In genomic region chr6:124683591-124684417, GRCm38 (mm10) we compare ENCODE assay signal across 8 mouse cellular contexts. TPM values are rescaled to one million over a fixed set of nuclear protein-coding genes. Genes with fewer than 3 reads are reported as not detected.
DNase-seq lines count a peak whose midpoint lies in the region; ATAC-seq and TF ChIP-seq lines count a peak whose summit lies in the region.

No protein-coding gene starts in this region.

- no peak for TF ChIP-seq RAD21 in CH12.LX (IDR thresholded peaks at IDR 0.05; ENCODE audit: low read depth, low read length)

- H3K4me1 ChIP-seq in CH12.LX (ENCODE audit: control insufficient read depth in 1 of 2, insufficient read depth in 2 of 2) = peaks cover 16 to 66% of the 10 kb centered on the region in 2 experiments
- H3K4me1 ChIP-seq in stomach, embryonic 14.5 days (ENCODE audit: control insufficient read depth, insufficient read depth, low read length) = no peaks in the 10 kb centered on the region

- peak; percentile 66 for TF ChIP-seq EP300 in CH12.LX (IDR thresholded peaks at IDR 0.05; ENCODE audit: low read length)

- H3K36me3 ChIP-seq in CH12.LX (replicated peaks in 1 of 2; ENCODE audit: control insufficient read depth in 1 of 2, insufficient read depth in 1 of 2, low read length in 1 of 2) = peaks cover 0 to 38% of the 10 kb centered on the region in 2 experiments
- H3K36me3 ChIP-seq in stomach, embryonic 14.5 days (ENCODE audit: control insufficient read depth, insufficient read depth, low read length) = no peaks in the 10 kb centered on the region

- peaks cover 6% of the 10 kb centered on the region for H3K79me2 ChIP-seq in CH12.LX (replicated peaks; ENCODE audit: control insufficient read depth, extremely low read depth, insufficient read depth, poor library complexity, severe bottlenecking)

- H3K27ac ChIP-seq in CH12.LX (ENCODE audit: insufficient read depth, low read depth) = peak overlapping the region; percentile 97
- no peak overlapping the region for H3K27ac ChIP-seq in stomach, embryonic 14.5 days (ENCODE audit: low read length)

- 71% methylated on average over 14 of the region's 14 CpGs for WGBS in stomach, embryonic 14.5 days

- intact Hi-C loops in heart, postnatal 10 days (cut with DNase I) = no loop called here

- no peaks in the 10 kb centered on the region for H3K9me3 ChIP-seq in CH12.LX (replicated peaks; ENCODE audit: low read length)
- H3K9me3 ChIP-seq in stomach, embryonic 14.5 days (ENCODE audit: control insufficient read depth, low read depth, low read length) = no peaks in the 10 kb centered on the region

- no peak for TF ChIP-seq CTCF in CH12.LX (conservative IDR thresholded peaks at IDR 0.05 in 1 of 2, IDR thresholded peaks at IDR 0.05 in 1 of 2; ENCODE audit: low read depth in 2 of 2, low read length in 2 of 2)

- peak overlapping the region; percentile 60 for H3K9ac ChIP-seq in CH12.LX (ENCODE audit: insufficient read depth, low read depth)
- no peak overlapping the region for H3K9ac ChIP-seq in stomach, embryonic 14.5 days (replicated peaks; ENCODE audit: low read depth, low read length)

- dilution Hi-C loops in CH12.LX (cut with MboI; ENCODE audit: extremely low pct_ligation_motif_present, extremely low pct_unique_long_range_greater_than_20kb, low sequenced_read_pairs) = no loop called here

- ATAC-seq in erythroblast, adult 5-6 weeks (replicated peaks; ENCODE audit: low FRiP score, poor library complexity, severe bottlenecking) = peak; percentile 51
- ATAC-seq in stomach, embryonic 14.5 days (ENCODE audit: insufficient number of reproducible peaks, insufficient read depth, low FRiP score, low read depth) = peak; percentile 62

- peak overlapping the region; percentile 2 to 25 (median 15) for H3K4me3 ChIP-seq in CH12.LX (replicated peaks in 1 of 3; ENCODE audit: low read depth in 2 of 3, low read length in 2 of 3, poor library complexity in 1 of 3)
- no peak overlapping the region for H3K4me3 ChIP-seq in stomach, embryonic 14.5 days (ENCODE audit: low read depth, low read length)

- peak overlapping the region; percentile 96 for H3K4me2 ChIP-seq in CH12.LX (ENCODE audit: insufficient read depth, low read depth, poor library complexity, severe bottlenecking)
- no peak overlapping the region for H3K4me2 ChIP-seq in stomach, embryonic 14.5 days (replicated peaks; ENCODE audit: low read depth, low read length)

- in situ Hi-C loops in CH12.LX (cut with MboI; ENCODE audit: low pct_ligation_motif_present, low pct_unique_long_range_greater_than_20kb, low sequenced_read_pairs) = no loop called here

- peak; percentile 43 to 53 for DNase-seq in frontal cortex, postnatal 36 days (ENCODE audit: low spot score in 2 of 2)
- no peak for DNase-seq in frontal cortex, postnatal 25 days (ENCODE audit: low spot score in 2 of 2)
- peak; percentile 86 for DNase-seq in CH12.LX (ENCODE audit: extremely low read depth)
- peak; percentile 56 to 75 for DNase-seq in kidney, postnatal 4 days
- no peak for DNase-seq in spleen, postnatal 14 days (ENCODE audit: low spot score in 2 of 2)
- no peak for DNase-seq in heart, postnatal 10 days

- peak; percentile 31; the same call in 1 of the 2 replicates for TF ChIP-seq POLR2A in CH12.LX (IDR thresholded peaks at IDR 0.05; ENCODE audit: low read depth, low read length)

- no peaks in the 10 kb centered on the region for H3K27me3 ChIP-seq in CH12.LX (replicated peaks)
- no peaks in the 10 kb centered on the region for H3K27me3 ChIP-seq in stomach, embryonic 14.5 days (ENCODE audit: control insufficient read depth, insufficient read depth, low read length)

TF ChIP-seq in CH12.LX, 34 proteins besides CTCF, POLR2A, EP300 and RAD21:
- TF ChIP-seq USF2 (conservative IDR thresholded peaks at IDR 0.05; ENCODE audit: low read depth, low read length) (no peak), SMC3 (IDR thresholded peaks at IDR 0.05; ENCODE audit: low read depth, low read length) (no peak), ETS1 (conservative IDR thresholded peaks at IDR 0.05; ENCODE audit: low read depth, low read length) (peak; percentile 61), HCFC1 (IDR thresholded peaks at IDR 0.05; ENCODE audit: low read depth, low read length) (no peak), CHD2 (IDR thresholded peaks at IDR 0.05; ENCODE audit: low read length) (no peak), CHD1 (IDR thresholded peaks at IDR 0.05; ENCODE audit: low read depth, low read length) (no peak), RCOR1 (conservative IDR thresholded peaks at IDR 0.05; ENCODE audit: low read depth, low read length) (no peak; the same call in 1 of the 2 replicates), MYC (IDR thresholded peaks at IDR 0.05; ENCODE audit: low read depth, low read length) (peak; percentile 51), IRF4 (IDR thresholded peaks at IDR 0.05; ENCODE audit: low read depth, low read length) (peak; percentile 62; the same call in 1 of the 2 replicates), KAT2A (IDR thresholded peaks at IDR 0.05; ENCODE audit: insufficient replicate concordance, low read length) (no peak), PAX5 (IDR thresholded peaks at IDR 0.05; ENCODE audit: low read length) (no peak), JUN (IDR thresholded peaks at IDR 0.05; ENCODE audit: insufficient read depth, low read depth, low read length) (peak; percentile 76), JUND (conservative IDR thresholded peaks at IDR 0.05; ENCODE audit: low read depth, low read length) (peak; percentile 73), ELF1 (IDR thresholded peaks at IDR 0.05; ENCODE audit: low read depth, low read length) (no peak), TBP (conservative IDR thresholded peaks at IDR 0.05; ENCODE audit: low read depth, low read length) (peak; percentile 14; the same call in 1 of the 2 replicates), MXI1 (IDR thresholded peaks at IDR 0.05; ENCODE audit: low read depth, low read length) (no peak), ZNF384 (IDR thresholded peaks at IDR 0.05; ENCODE audit: low read depth, low read length) (peak; percentile 84), E2F4 (IDR thresholded peaks at IDR 0.05; ENCODE audit: insufficient replicate concordance, low read depth, low read length) (no peak), BHLHE40 (IDR thresholded peaks at IDR 0.05; ENCODE audit: low read depth, low read length) (peak; percentile 98), MAFK (IDR thresholded peaks at IDR 0.05; ENCODE audit: insufficient replicate concordance, low read length) (0 out of 2 replicates have a peak, but pooled peaks have one; percentile 8), UBTF (IDR thresholded peaks at IDR 0.05; ENCODE audit: low read depth, low read length) (no peak), ZKSCAN1 (IDR thresholded peaks at IDR 0.05; ENCODE audit: borderline replicate concordance, low read depth, low read length) (no peak), MEF2A (IDR thresholded peaks at IDR 0.05; ENCODE audit: borderline replicate concordance, low read depth, low read length) (0 out of 2 replicates have a peak, but pooled peaks have one; percentile 38), TCF12 (IDR thresholded peaks at IDR 0.05; ENCODE audit: low read depth, low read length) (0 out of 2 replicates have a peak, but pooled peaks have one; percentile 49)
TF ChIP-seq in CH12.LX: peak in this region for 11.

RNA-seq across cellular contexts. Expression of gene Lpcat3, which starts 21.0 kb away (rescaled TPM):
- 52.9 and 53.4 TPM in 2 replicates for total RNA-seq in CH12.LX (2012; rRNA removed)
- 68.0 and 77.0 TPM in 2 replicates for total RNA-seq in CH12.LX (2014; rRNA removed)
- 86.9 and 113 TPM in 2 replicates for polyA plus RNA-seq in CH12.LX (2012; ENCODE audit: insufficient read length, low read depth)
- 118 and 141 TPM in 2 replicates for total RNA-seq in erythroblast, adult 5-6 weeks (2015; ENCODE audit: low replicate concordance)
- 81.5 and 135 TPM in 2 replicates for total RNA-seq in erythroblast, adult 5-6 weeks (2017; ENCODE audit: low replicate concordance)
- 58.6 and 60.0 TPM in 2 replicates for polyA plus RNA-seq in stomach, embryonic 14.5 days (2014; fragmentation: Nextera tagmentation; extraction: Ambion mirVana)
- 10 to 100 TPM; 56.5 to 68.8 TPM for total RNA-seq in heart, postnatal 10 days (2021)

RNA-seq across cellular contexts. Expression of gene Emg1, which starts 28.2 kb away (rescaled TPM):
- total RNA-seq in CH12.LX (2012; rRNA removed) (352 and 439 TPM in 2 replicates), CH12.LX (2014; rRNA removed) (481 and 498 TPM in 2 replicates)
- polyA plus RNA-seq in CH12.LX (2012; ENCODE audit: insufficient read length, low read depth) = 301 and 408 TPM in 2 replicates
- total RNA-seq in erythroblast, adult 5-6 weeks (2015; ENCODE audit: low replicate concordance) = 65.1 and 66.0 TPM in 2 replicates
- total RNA-seq in erythroblast, adult 5-6 weeks (2017; ENCODE audit: low replicate concordance) = 35.8 and 37.2 TPM in 2 replicates
- 201 and 205 TPM in 2 replicates for polyA plus RNA-seq in stomach, embryonic 14.5 days (2014; fragmentation: Nextera tagmentation; extraction: Ambion mirVana)
- total RNA-seq in heart, postnatal 10 days (2021) = 10 to 100 TPM; 64.2 to 66.4 TPM

RNA-seq across cellular contexts. Expression of gene Phb2, which starts 28.3 kb away (rescaled TPM):
- total RNA-seq in CH12.LX (2012; rRNA removed) = 440 and 578 TPM in 2 replicates
- 380 and 405 TPM in 2 replicates for total RNA-seq in CH12.LX (2014; rRNA removed)
- 623 and 694 TPM in 2 replicates for polyA plus RNA-seq in CH12.LX (2012; ENCODE audit: insufficient read length, low read depth)
- total RNA-seq in erythroblast, adult 5-6 weeks (2015; ENCODE audit: low replicate concordance) = 44.2 and 79.4 TPM in 2 replicates
- 70.3 and 70.7 TPM in 2 replicates for total RNA-seq in erythroblast, adult 5-6 weeks (2017; ENCODE audit: low replicate concordance)
- polyA plus RNA-seq in stomach, embryonic 14.5 days (2014; fragmentation: Nextera tagmentation; extraction: Ambion mirVana) = 290 and 305 TPM in 2 replicates
- total RNA-seq in heart, postnatal 10 days (2021) = 100 to 1,000 TPM; 394 to 399 TPM

RNA-seq across cellular contexts. Expression of gene C1s2, which starts 47.9 kb away (rescaled TPM):
- total RNA-seq in CH12.LX (2012; rRNA removed) (0.08 TPM in 1 of 2 replicates, not detected in the other), CH12.LX (2014; rRNA removed) (0.08 and 0.18 TPM in 2 replicates)
- 0.10 and 0.19 TPM in 2 replicates for polyA plus RNA-seq in CH12.LX (2012; ENCODE audit: insufficient read length, low read depth)
- not detected in 2 replicates for total RNA-seq in erythroblast, adult 5-6 weeks (2015; ENCODE audit: low replicate concordance)
- not detected in 2 replicates for total RNA-seq in erythroblast, adult 5-6 weeks (2017; ENCODE audit: low replicate concordance)
- polyA plus RNA-seq in stomach, embryonic 14.5 days (2014; fragmentation: Nextera tagmentation; extraction: Ambion mirVana) = not detected in 2 replicates
- under 1 TPM; 0.26 to 0.45 TPM for total RNA-seq in heart, postnatal 10 days (2021)

RNA-seq across cellular contexts. Expression of gene Ptpn6, which starts 54.7 kb away (rescaled TPM):
- total RNA-seq in CH12.LX (2012; rRNA removed) (247 and 283 TPM in 2 replicates), CH12.LX (2014; rRNA removed) (300 and 327 TPM in 2 replicates)
- 585 and 814 TPM in 2 replicates for polyA plus RNA-seq in CH12.LX (2012; ENCODE audit: insufficient read length, low read depth)
- 57.8 and 60.2 TPM in 2 replicates for total RNA-seq in erythroblast, adult 5-6 weeks (2015; ENCODE audit: low replicate concordance)
- 142 and 156 TPM in 2 replicates for total RNA-seq in erythroblast, adult 5-6 weeks (2017; ENCODE audit: low replicate concordance)
- polyA plus RNA-seq in stomach, embryonic 14.5 days (2014; fragmentation: Nextera tagmentation; extraction: Ambion mirVana) = 13.7 and 15.3 TPM in 2 replicates
- 1 to 10 TPM; 5.0 to 6.0 TPM for total RNA-seq in heart, postnatal 10 days (2021)

Comparison
In these comparisons a context has a peak if more than half of its experiments do, and no peak if none do; other contexts are left out.
1. DNase-seq: peak in frontal cortex, postnatal 36 days (2 of 2), CH12.LX (single experiment) and kidney, postnatal 4 days (2 of 2); none in frontal cortex, postnatal 25 days (0 of 2), spleen, postnatal 14 days (0 of 2) and heart, postnatal 10 days (0 of 2).
2. RNA of gene Emg1, which starts 28.2 kb away (total RNA-seq): 352 to 498 TPM in CH12.LX; 64.2 to 66.4 TPM in heart, postnatal 10 days and 35.8 to 66.0 TPM in erythroblast, adult 5-6 weeks; every median in the first group is over 4 times any median in the second.
3. RNA of gene Phb2, which starts 28.3 kb away (total RNA-seq): 380 to 578 TPM in CH12.LX and 394 to 399 TPM in heart, postnatal 10 days; 44.2 to 79.4 TPM in erythroblast, adult 5-6 weeks; every median in the first group is over 4 times any median in the second.